Mouse (Mus musculus): Measurements from ENCODE around the gene Ints1. TPM values are rescaled to one million over a fixed set of nuclear protein-coding genes. Genes with fewer than 3 reads are reported as not detected.

The Ints1 gene
- total RNA-seq, 2 experiments from 2014 or later: 47.8 to 53.5 TPM

- DNase-seq (ENCODE audit: low spot score in 2 of 2): no peak
Measured at GRCm38 (mm10) chr5:139723113-139723512, 52.4 kb downstream of the Ints1 start.

GRCm38 (mm10) chr5:139722709-139723108 is 52.8 kb downstream of the Ints1 start:
- no peak for DNase-seq (ENCODE audit: low spot score in 2 of 2)

GRCm38 (mm10) chr5:139718949-139719348 is 56.5 kb downstream of the Ints1 start:
- DNase-seq (ENCODE audit: low spot score in 2 of 2): no peak

GRCm38 (mm10) chr5:139718540-139718939 is 56.9 kb downstream of the Ints1 start:
- DNase-seq (ENCODE audit: low spot score in 2 of 2): no peak

- DNase-seq (ENCODE audit: low spot score in 2 of 2): peak; percentile 58 to 63
Measured at GRCm38 (mm10) chr5:139717723-139718122, 57.8 kb downstream of the Ints1 start.

GRCm38 (mm10) chr5:139706496-139706895 is 69.0 kb downstream of the Ints1 start:
- DNase-seq (ENCODE audit: low spot score in 2 of 2): no peak

GRCm38 (mm10) chr5:139702905-139703304 is 72.6 kb downstream of the Ints1 start:
- no peak for DNase-seq (ENCODE audit: low spot score in 2 of 2)

GRCm38 (mm10) chr5:139702236-139702635 is 73.2 kb downstream of the Ints1 start:
- DNase-seq (ENCODE audit: low spot score in 2 of 2): no peak

Small RNA genes lying within 50 kb of the gene (microRNA-seq; reads per million reads assigned to microRNA genes)
- gene Mir7037 (ENCODE audit: borderline number of aligned reads in 2 of 2): 1.8 to 2.4 reads per million in 2 experiments

Other genes starting within 250 kb of the Ints1 start
- gene Uncx, start 232.2 kb downstream of the Ints1 start, total RNA-seq (2021): not detected
- 1 to 10 TPM; 5.0 to 9.9 TPM for gene Micall2, start 39.3 kb downstream of the Ints1 start, total RNA-seq (2021)
- gene Mafk, start 15.8 kb upstream of the Ints1 start, total RNA-seq (2021): 10 to 100 TPM; 28.8 to 39.0 TPM
- 1 to 10 TPM in 1 of 2 experiments, under 1 TPM in 1; 0.33 to 1.3 TPM for gene Tmem184a, start 44.2 kb upstream of the Ints1 start, total RNA-seq (2021)
- gene Gm26938, start 50.7 kb upstream of the Ints1 start, total RNA-seq (2021): not detected
- 10 to 100 TPM; 18.3 to 19.9 TPM for gene Psmg3, start 51.2 kb upstream of the Ints1 start, total RNA-seq (2021)
- gene Elfn1, start 132.3 kb upstream of the Ints1 start, total RNA-seq (2021): 10 to 100 TPM in 1 of 2 experiments, under 1 TPM in 1; 0.10 to 19.6 TPM

Measured in adrenal gland, adult 18-20 months (tissue).